Mouse (Mus musculus): ENCODE measurements at regions not wholly inside any gene's neighbourhood (a gene's known extent, or its start where the extent isn't known, plus 50 kb on each side); places are given as distances from the start of the nearest gene placed in this dataset.

GRCm38 (mm10) chrX:99225111-99225752 lies 89.3 kb downstream of the Efnb1 start:
- DNase-seq (ENCODE audit: low read depth, low spot score), result no peak
- WGBS, result 81% methylated on average over 7 of the region's 7 CpGs

GRCm38 (mm10) chrX:99222017-99222416 lies 86.1 kb downstream of the Efnb1 start:
- DNase-seq (ENCODE audit: low read depth, low spot score), result no peak
- WGBS, result 85% methylated on average over 5 of the region's 5 CpGs

- no peak for DNase-seq (ENCODE audit: low read depth, low spot score)
- 84% methylated on average over 8 of the region's 8 CpGs for WGBS
Observed at GRCm38 (mm10) chrX:99220674-99221455, 84.9 kb downstream of the Efnb1 start.

- WGBS, result 51% methylated on average over 7 of the region's 7 CpGs
- DNase-seq (ENCODE audit: low read depth, low spot score), result no peak
Observed at GRCm38 (mm10) chrX:99218213-99218612, 82.3 kb downstream of the Efnb1 start.

GRCm38 (mm10) chrX:99216633-99217459 lies 80.9 kb downstream of the Efnb1 start:
- 18% methylated on average over 60 of the region's 60 CpGs for WGBS
- DNase-seq (ENCODE audit: low read depth, low spot score), result no peak

GRCm38 (mm10) chrX:99215931-99216330 lies 80.0 kb downstream of the Efnb1 start:
- no peak for DNase-seq (ENCODE audit: low read depth, low spot score)
- WGBS, result 69% methylated on average over 5 of the region's 5 CpGs

GRCm38 (mm10) chrX:99215111-99215510 lies 79.2 kb downstream of the Efnb1 start:
- no peak for DNase-seq (ENCODE audit: low read depth, low spot score)
- WGBS, result 79% methylated on average over 7 of the region's 7 CpGs

GRCm38 (mm10) chrX:99213565-99214153 lies 77.7 kb downstream of the Efnb1 start:
- WGBS, result 59% methylated on average over 6 of the region's 6 CpGs
- DNase-seq (ENCODE audit: low read depth, low spot score), result no peak

GRCm38 (mm10) chrX:99204077-99204476 lies 68.1 kb downstream of the Efnb1 start:
- WGBS, result 84% methylated on average over 6 of the region's 6 CpGs
- no peak for DNase-seq (ENCODE audit: low read depth, low spot score)

GRCm38 (mm10) chrX:99201081-99201480 lies 65.2 kb downstream of the Efnb1 start:
- DNase-seq (ENCODE audit: low read depth, low spot score), result no peak
- 88% methylated on average over 7 of the region's 7 CpGs for WGBS

GRCm38 (mm10) chrX:99199669-99200068 lies 63.7 kb downstream of the Efnb1 start:
- no peak for DNase-seq (ENCODE audit: low read depth, low spot score)

GRCm38 (mm10) chrX:99198961-99199631 lies 63.2 kb downstream of the Efnb1 start:
- peak; percentile 18 for DNase-seq (ENCODE audit: low read depth, low spot score)
- WGBS, result 26% methylated on average over 29 of the region's 29 CpGs

More at GRCm38 (mm10) chrX:99199669-99200068, 63.7 kb downstream of the Efnb1 start:
- whole genome bisulfite sequencing, result 84% methylated on average over 5 of the region's 5 CpGs
